Mouse (Mus musculus): Measurements from ENCODE around the gene Sec13.

DNA sequence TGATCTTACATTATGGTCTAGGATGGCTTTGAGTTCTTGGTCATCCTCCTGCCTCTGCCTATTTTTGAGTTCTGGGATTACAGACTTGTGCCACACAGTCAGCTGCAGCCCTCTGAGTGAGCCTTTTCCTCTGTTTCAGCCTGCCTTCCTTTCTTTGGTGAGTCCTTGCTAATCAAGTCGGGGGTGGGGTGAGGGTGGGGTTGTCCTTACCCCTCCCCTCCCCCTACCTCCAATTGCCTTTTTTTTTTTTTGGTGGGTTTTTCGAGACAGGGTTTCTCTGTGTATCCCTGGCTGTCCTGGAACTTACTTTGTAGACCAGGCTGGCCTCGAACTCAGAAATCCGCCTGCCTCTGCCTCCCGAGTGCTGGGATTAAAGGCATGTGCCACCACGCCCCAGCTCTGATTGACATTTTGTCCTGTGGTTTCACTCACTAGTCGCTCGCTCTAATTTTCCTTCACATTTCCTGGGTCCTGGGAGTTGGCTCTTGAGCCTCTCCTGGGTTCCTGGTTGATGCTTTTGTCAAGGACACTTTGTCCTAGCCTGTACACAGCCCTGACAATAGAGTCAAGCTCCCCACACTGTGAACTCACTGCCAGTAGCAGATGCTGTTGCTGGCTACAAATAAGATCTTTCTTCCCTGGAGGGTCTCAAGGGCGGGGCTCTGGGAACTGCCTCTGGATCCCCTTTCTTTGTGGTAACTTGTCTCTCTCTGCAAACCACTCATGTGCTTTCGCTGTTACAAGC, 57.3 kb downstream of the Sec13 start:
- TF ChIP-seq GATA1 (IDR thresholded peaks at IDR 0.05; ENCODE audit: borderline replicate concordance, low read length) (no peak), FLI1 (IDR thresholded peaks at IDR 0.05; ENCODE audit: low read length) (no peak)

Data from megakaryocyte, embryonic 14.5 days (primary cell).